Mouse (Mus musculus) adrenal gland, postnatal 36 days (tissue): Measurements from ENCODE around the gene Vars. TPM values are rescaled to one million over a fixed set of nuclear protein-coding genes. Genes with fewer than 3 reads are reported as not detected.
A peak's percentile ranks its signal among the peaks of the same experiment; 100 is the strongest.
"Not testable (repeated sequence)": the region's sequence is repeated elsewhere in the genome, so short reads cannot be mapped to it uniquely, and the experiment has no call there.

ENCODE experiments used
- DNase-seq, 2 experiments: peaks; one replicate each; pipeline ENCODE4 v3.0.0; 2021; ENCODE audit warnings: mixed read lengths in 1 of 2
- total RNA-seq, 2 experiments: library from RNA; stranded (reverse); gene quantifications; 2 replicates each; pipeline ENCODE4 v1.2.3; 2021

Gene Vars
- total RNA-seq, 2 experiments from 2014 or later: 61.5 to 62.9 TPM

DNA sequence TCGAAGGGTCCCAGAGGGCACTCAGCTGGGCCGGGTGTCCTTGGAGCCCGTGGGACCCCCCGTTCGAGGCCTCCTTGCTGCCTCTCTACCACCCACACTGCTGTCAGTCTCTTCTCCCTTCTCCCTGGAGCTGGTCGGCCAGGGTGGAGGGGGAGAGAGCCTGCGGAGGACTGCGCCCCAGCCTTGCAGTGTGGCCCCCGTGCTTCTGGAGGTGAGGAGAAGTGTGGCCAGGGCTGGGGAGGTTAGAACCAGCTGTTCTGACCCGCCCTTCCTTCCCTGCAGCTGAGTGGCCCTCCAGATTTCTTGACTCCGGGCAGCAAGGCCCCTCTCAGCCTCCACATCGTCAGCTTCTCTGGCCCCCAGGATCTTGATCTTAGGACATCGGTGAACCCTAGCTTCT lies 23.5 kb downstream of the Vars start:
- no peak for DNase-seq

DNA sequence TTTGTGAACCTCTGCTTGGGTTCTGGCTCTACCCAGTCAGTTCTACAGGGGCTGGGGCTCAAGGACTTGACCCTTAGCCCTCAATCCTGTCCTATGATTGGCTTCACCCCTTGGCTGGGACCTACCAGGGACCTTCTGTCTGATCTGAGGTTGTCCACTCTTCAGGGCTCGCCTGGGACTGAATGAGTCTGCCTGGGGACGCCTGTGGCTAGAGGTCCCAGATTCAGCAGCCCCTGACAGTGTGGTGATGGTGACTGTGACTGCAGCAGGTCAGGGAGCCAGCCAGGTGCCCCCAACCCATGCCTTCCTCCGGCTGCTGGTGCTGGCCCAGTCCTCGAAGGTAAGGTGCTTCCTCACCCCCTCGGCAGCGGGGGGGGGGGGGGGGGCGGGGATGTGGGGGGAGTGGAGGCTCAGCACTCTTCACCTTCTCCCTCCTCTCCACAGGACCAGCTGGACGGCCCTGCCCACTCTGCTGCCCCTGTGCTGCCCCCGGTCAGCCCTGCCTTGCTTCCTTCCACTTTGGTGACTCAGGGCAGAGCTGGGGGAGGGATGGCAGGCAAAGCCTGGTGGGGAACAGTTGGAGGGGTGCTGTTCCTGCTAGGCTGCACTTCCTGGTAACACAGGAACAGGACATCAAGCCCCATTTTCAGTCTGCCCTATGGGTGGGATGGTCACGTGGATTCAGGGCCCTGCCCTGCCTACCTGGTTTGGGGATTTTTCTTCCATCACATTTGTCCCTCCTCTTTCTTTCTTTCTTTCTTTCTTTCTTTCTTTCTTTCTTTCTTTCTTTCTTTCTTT lies 24.1 kb downstream of the Vars start:
- no peak for DNase-seq

DNA sequence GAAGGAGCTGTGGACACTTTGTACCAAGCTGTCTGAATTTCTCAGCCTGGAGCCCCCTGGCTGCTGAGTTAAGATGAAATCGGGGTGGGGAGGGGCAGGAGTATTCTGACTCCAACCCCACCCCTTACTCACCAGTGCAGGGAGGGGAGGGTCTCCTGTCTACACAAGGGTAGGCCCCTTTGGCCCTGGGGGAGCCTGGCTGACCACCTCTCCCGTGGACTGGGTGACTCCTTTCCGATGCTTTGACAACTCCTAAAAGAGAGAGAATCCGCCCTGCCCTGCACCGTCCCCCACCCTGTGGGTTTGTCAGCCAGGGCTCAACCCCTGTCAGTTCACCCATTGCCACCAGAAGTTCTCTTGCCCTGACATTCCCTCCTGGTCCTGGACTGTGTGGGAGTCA lies 25.4 kb downstream of the Vars start:
- DNase-seq: no peak

DNA sequence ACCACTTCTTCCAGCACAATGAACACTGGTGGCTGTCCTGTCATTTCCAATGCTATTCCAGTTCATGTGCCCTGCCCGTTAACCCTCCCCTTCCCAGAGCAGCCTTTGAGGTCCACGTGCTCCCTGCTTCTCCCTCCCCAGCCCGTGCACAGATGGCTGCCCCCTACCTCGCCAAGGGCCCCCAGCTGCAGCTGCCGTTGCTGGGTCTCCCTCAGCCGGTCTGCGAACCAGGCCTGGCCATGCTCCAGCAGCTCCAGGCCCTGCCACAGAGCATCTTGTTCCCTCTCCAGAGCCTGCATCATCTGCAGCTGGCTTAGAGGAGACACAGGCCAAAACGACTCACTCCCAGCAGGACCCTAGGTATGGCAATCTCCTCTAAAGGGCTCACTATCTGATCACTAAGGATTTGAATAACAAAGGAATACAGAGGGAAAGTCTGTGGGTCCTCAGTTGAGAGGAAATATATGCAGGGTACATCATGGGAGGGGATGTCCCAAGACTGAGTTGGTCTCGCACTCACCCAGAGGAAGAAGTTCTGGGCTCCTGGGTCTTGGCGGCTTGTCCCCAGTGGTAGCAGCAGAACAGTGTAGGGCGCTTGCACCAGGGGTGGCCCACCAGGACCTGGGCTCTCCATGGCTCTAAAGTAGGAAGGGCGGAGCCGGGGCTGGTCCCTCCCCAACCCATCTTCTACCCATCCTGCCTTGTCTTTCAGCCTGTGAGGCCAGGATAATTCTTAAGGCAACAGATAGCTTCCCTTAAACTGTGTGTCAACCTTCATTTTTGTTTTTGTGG lies 26.7 kb downstream of the Vars start, which contains the start of gene Sapcd1:
Gene Sapcd1 (minus strand): TSS at position 740 of the 792 bp plus-strand sequence.
- no peak for DNase-seq

DNA sequence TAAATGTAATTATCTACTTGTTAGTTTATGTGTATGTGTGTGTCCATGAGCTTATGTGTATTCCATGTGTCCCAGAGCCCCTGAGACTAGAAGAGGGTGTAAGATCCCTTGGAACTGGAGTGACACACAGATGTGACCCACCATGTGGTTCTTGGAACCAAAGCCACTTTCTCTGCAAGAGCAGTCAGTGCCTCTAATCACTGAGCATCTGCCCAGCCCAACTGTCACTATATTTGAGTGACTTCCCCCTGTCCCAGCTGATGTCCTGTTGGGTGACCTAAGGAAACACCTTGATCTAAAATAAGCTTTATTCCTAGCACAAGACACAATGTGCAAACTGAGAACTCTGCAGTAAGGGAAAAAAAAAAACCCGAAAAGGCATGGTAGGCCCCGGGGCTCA lies 27.5 kb downstream of the Vars start:
- no peak for DNase-seq

DNA sequence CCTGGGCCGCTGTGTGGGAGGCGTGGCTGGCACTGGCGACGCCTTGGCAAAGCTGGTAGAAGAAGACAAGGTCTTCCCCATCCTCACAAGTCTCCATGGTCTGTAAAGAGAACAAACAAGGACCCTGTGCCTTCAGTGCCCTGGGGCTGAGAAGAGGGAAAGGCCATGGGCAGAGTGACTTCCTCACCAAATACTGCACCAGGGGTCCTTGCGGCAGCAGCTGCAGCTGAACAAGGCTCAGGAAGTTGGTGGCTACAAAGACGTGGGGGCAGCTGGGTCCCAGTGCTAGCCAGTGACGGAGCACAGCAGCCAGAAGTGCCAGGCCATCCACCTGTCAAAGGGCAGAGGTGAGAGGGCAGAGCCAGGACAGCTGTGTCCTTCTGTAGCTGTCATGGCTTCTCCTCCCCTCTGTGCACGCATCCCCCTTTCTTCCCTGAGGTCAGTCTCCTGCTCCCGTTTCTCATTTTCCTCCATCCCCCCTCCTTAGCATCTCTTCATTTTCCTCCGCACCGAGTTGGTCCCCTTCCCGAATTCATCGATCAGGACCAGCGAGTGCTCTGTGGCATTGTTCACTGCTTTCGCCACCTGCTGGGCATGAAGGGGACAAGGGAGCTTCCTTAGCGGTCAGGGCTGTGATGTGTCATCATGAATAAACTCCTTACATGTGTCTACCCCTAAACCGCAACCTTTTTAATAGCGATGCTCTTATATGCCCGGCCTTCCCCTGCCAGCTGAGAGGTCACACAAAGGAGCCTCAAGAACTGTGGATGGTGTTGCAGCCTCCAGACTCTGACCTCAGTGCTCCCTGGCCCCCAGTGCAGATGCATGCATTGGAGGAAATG lies 29.1 kb downstream of the Vars start:
- peak in 1 of 2 experiments; percentile 40 for DNase-seq

DNA sequence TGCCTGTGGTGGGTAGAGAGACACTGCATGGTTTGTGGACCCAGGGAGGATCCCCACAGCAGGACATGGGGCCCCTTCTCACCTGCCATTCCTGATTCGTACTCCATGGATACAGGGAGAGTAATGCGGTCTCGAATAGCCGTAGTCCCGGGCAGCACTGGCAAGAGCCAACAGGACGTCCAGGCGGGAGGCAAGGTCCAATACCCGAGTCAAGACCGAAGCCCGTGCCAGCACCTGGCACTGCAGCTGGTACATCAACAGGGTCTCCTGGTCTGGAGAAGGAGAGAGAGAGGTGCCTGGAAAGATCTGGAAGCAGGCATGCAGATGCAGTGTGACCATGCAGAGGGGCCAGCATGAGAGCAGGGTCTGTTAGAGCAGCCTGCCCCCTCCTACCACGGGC lies 30.5 kb downstream of the Vars start:
- no peak for DNase-seq

DNA sequence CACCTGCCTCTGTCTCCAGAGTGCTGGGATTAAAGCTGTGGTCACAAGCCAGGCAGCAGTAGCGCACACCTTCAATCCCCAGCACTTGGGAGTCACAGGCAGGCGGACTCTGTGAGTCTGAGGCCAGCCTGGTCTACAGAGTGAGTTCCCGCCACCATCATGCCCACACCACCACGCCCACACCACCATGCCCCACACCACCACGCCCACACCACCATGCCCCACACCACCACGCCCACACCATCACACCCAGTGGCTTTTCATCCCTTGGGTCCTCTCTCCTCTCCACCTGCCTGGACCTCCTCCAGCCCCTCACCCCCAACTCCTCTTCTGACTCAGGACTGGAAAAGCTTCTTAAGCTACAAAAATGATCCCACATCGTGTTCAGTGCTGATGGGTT lies 31.1 kb downstream of the Vars start:
- no peak for DNase-seq

DNA sequence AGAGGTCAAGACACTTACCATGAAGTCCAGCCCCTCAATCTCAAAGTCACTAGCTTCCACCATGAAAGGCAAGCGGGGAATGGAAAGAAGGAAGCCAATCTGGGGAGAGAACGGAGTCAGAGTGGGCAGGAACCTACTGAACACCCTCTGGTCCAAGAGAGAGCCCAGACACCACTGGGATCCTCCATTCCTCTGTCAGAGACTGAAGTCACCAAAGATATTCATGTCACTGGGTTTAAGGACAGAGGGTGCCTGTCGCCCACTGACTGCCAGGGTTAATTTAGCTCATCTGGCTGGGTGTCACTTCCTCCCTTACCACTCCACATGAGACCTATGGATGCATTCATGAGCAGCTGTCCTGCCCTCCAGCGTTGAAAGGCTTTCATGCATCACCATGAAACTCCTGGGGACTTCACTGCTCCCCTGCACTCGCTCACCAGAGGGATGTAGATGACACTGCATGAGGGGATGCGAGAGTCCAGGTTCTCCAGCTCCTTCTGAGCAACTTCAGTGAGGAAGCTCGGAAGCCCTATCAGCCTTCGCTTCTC lies 31.6 kb downstream of the Vars start:
- DNase-seq: no peak

DNA sequence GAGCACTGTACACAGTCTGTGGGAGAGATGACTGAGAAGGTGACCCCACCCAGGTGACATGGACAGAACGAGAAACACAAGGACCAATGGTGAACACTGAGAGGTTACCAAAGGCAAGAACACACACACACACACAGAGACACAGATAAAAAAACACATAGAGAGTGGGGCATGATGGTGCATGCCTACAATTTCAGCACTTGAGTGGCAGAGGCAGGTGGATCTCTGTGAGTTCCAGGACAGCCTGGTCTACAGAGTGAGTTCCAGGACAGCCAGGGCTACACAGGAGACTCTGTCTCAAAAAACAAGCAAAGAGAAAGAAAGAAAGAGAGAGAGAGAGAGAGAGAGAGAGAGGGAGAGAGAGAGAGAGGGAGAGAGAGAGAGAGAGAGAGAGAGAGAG lies 32.9 kb downstream of the Vars start:
- DNase-seq: not testable (repeated sequence)

DNA sequence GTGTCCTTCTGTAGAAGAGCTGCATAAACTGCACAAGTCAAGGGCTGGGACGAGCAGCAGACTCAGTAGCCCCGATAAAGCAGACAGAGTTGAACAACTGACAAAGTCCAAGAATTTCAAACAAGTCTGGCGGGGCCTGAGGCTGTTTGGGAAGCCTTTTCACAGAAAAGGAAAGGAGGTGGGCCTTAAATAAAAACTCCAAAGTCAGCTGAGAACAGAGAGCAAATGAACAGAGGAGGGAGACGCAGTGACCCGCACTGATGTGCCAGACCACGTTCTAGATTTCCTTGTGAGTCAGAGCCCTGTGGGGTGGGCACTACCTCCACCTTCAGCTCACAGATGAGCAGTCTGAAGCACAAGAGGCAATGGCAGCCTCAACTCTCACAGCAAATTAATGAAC lies 34.1 kb downstream of the Vars start:
- no peak for DNase-seq

DNA sequence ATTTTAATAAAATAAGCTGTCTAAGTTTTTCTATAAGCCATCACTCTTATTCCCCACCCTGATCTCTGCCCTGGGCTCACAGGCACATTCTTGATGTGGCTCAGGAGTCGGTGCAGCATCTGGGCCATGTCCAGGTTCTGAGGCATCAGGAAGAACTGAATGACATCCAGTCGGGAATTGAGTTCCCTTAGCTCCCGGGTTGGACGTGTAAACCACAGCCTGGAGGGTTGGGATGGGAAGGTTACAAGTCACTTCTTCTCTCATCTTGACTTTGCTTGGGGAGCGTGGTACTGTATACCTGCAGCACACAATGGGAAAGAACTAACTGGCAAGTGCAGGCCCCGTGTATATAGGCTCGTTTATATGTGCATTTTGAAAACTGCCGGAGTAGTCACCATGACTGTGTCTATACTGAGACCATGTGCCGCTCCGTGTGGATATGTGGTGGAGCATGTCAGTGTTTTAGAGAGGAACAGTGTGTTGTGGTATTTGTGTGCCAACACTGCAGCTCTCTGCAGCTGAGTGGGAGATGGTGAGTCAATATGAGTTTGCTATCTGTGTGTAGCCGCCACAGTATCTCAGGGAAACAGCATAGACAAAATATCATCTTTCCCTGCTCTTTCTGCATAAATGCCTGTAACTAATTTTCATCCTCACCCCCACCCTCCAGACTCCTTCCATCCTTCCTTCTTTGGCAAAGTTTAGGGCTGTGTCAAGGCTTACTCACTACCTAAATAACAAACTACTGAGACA lies 38.5 kb downstream of the Vars start:
- no peak for DNase-seq

DNA sequence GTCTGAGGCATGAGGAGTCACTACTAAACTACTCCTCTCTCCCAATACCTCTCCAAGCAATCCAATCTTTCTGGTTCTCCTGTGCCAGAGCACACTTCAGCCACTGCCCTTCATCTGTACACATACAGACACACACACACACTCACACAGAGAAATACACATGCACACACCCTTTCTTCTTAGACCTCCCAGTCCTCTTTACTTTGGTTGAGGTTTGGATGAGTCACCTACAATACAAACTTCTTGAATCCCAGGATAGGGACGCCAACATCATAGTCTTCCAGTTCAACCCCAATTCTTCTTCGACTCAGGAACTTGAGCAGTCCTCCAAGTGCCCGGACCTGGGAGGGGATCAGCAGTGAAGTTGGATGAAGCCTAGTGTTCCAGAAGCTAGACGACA lies 43.0 kb downstream of the Vars start:
- no peak for DNase-seq

DNA sequence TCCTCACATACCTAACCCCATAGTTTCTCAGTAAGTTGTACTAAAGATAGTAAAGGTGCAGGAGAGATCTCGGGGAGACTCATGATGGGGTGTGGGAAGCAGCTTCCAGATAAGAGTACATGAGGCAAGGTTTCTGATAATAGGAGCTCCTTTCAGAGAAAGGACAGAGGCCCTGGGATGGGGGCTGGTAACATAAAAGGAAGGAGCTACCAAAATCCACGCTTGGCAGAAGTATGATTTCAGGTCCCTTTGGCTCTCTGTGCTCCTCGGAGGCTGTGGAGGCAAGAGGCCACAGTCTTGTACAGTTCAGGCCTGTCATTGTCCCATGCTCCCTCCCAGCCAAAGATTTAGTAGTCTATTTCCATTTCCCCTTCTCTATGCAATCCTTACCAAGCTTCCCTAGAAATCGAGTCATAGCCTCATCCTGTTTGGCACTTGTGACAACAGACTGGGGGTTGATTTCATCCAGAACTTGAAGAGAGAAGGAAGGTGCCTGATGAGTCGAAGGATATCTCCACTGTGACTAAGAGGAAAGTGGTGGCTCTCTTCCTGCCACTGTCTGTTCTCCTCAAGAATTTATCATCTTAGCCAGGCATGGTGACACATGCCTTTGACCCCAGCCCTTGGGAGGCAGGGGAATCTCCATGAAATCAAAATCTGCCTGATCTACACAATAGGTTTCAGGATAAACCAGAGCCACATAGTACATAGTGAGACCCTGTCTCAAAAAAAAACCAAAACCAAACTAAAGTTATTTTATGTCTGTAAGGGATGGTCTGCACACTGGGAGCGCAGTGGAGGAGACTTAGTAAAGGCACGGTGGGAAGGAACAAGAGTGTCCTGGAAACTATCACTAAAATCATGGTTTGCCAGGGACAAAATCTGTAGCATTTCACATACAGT lies 44.4 kb downstream of the Vars start:
- no peak for DNase-seq

DNA sequence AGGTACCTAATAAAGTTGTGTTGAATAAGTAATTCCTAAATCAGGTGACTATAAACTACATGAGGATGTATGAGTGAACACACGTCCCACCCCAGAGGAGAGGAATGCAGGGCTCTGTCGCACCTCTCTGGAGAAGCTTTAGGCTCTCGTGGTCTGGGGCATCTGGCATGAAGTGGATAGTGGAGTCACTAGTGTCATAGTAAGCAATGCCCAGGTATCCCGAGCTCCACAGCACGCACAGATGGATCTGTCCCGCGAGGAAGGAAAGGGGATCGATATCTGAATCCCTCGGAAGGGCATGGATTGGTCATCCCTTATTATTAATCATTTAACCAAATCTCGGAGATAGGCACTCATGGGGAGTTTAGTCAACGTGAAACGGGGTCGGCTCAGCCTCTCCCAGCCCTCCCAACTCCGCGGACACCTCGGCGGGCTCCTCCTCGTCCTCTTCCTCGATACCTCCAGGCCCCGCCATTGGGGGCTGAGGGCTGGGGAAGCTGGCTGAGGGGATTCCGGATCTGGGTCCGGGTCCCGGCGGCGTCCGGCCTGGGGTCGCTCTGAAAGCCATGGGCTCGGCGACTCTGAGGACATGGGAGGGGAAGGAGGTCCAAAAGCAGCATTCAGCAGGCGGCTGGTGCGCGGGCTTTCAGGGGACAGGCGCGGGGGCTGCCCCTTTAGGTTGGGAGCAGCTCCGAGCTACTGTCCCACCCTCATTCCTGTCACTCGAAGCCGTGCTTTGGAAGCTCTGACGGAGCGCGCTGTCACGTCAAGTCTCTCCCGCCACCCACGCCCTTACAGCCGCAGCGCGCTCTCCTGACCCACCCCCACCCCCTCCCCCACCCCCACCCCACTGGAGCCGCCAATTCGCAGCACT lies 45.3 kb downstream of the Vars start:
- DNase-seq: no peak

DNA sequence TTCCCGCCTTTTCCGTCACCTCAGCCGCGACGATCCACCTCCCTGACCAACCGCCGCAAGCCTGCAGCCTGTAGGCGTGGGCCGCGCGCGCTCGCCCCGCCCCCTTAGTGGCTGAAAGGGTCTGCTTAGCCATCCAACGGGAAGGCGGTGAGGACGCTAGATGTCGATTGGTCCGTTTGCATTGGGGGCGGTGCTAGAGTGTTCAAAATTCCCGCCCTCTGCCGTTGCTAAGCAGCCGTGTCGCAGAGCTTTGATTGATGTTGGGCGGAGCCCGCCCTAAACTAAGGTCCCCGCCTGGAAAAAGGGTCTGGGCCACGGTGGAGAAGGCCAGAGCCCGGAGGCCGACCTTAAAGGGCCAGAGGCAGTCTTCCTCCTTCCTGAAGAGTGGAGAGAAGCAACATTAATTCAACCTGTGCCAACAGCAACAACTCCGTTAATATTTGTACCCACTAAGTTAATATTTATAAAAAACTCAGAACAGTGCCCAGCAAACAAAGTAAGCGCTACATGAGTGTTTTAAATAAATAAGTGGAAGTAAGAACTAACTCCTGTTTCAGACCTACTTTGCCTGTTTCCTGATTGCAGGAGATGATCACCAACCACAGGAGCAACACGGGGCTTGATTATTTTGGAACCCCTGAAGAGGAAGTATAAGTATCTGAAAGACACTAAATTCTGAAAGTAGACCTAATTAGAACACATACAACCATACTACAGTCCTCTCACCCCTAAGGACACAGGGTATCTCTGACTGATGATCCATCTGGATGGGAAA lies 46.1 kb downstream of the Vars start, which contains the start of gene Msh5:
Gene Msh5 (minus strand): TSS at position 65 of the 775 bp plus-strand sequence.
- peak; percentile 96 to 97 for DNase-seq

DNA sequence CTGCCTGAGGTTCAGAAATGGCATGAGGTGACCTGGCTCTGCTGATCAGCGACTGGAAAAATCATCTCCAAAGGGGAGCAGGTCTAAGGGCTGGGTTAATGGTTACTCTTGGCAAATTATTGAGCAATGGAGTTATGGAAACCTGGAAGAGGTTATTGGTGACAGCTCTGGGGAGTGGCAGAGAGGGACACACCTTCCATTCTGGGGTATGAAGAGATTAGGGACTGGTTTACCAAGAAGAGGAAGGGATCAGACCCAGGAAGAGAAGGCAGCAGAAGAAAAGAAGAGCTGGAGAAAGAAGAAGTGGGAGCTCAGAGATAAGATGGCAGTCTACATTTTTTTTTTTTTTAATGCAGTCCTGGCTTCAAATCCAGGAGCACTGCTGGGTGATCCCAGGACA lies 46.9 kb downstream of the Vars start:
- no peak for DNase-seq

DNA sequence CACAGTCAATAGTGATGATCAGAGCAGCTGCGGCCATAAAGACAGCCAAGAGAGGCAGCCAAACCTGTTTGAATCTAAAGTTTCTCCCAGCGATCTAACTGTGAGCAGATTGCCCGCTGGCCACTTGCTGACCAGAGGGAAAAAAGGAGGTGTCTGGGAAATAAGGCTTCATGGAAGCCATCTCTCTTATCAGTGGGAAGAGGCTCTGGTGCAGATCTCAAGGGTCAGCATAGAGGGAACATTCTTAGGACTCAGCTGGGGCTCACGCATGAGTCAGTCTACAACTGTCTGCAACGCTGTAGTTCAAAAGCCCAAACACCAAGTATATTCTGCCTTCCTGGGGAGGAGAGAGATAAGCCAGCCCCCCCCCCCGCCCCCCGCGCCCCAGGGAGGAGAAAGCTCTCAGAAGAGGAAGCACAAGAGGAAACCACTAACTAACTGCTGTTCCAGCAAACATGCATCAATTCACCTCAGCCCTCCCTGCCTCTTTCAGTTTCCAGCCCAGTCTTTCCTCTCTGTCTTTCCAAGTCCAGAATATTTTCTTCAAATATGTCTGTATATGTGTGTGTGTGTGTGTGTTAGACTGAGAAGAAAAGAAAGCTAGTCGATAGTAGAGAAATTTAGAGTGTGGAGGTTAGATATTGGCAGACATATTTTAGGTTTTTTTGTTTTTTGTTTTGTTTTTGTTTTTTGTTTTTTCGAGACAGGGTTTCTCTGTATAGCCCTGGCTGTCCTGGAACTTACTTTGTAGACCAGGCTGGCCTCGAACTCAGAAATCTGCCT lies 47.6 kb downstream of the Vars start:
- no peak for DNase-seq
